Mouse (Mus musculus): ENCODE data around the gene Urah.

The Urah gene

DNA sequence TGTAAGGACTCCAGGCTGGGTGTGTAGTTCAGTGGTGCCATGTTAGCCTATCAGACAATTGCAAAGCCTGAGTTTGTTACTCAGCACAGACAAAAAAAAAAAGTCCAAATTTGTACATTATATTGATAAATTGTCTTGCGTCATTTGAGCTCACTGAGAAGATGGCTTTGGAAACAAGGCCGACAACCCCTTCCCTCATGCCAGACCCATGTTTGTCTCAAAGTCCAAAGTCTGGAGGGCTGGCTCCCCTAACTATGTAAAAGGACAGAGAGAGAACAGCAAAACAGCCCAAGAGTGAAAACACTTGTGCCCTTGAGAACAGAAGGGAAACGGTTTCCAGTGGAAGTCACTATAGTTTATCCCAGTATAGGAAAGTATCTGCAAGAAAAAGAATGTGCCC is 45.6 kb downstream of the Urah start:
- ChIA-PET POLR2A (interaction anchor here (0.6 to 3.1 kb wide), 25 partner anchors 8 to 1232 kb away, joined by 3 to 35 read pairs (median 5); partner anchors contain the start of genes Gm45785 (in 3 of the 4), Bet1l (in 2 of the 4), Ric8a (in 2 of the 4) and Echs1 (in 1 of the 4)), CTCF (interaction anchor here in 2 of 4 experiments (0.6 to 1.0 kb wide), 2 partner anchors 12 to 61 kb away, joined by 3 read pairs; partner anchors contain the start of gene Pgghg (in 1 of the 2))

DNA sequence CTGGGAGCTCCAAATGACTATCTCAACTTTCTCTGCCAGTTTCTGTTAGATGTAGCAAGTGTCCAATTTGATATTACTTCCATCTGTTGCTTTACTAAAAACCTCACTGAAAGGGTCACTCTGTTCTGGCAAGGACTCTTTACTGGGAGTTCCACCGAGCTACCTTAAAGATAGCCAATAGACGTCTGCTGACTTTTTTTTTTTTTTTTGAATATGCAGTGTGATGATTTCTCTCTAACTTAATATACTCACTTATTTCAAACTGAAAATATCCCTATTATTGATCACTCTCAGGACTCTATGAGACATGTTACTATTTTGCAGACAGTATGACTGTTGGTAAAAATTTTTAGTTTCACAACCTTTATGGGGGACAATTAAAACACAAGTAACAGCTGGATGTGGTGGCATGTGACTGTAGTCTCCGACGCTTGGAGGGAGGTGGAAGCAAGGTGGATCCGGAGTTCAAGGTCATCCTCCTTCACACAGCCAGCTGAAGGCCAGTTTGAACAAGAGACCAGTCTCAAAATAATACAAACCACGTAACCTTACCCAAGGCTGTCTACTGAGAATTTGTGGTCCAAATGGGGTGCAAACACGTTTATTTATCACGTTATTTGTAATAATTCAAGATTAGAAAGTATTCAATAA is 46.2 kb downstream of the Urah start:
- POLR2A ChIA-PET, result interaction anchor here (0.6 to 3.1 kb wide), 33 partner anchors 9 to 1233 kb away, joined by 3 to 35 read pairs (median 5); partner anchors contain the start of genes Gm45785 (in 3 of the 4), Bet1l (in 2 of the 4), Ric8a (in 2 of the 4) and Echs1 (in 1 of the 4)
- CTCF ChIA-PET, result interaction anchor here in 2 of 4 experiments (0.6 to 1.9 kb wide), 3 partner anchors 12 to 60 kb away, joined by 3 to 9 read pairs (median 3); partner anchors contain the start of gene Pgghg (in 1 of the 2)

DNA sequence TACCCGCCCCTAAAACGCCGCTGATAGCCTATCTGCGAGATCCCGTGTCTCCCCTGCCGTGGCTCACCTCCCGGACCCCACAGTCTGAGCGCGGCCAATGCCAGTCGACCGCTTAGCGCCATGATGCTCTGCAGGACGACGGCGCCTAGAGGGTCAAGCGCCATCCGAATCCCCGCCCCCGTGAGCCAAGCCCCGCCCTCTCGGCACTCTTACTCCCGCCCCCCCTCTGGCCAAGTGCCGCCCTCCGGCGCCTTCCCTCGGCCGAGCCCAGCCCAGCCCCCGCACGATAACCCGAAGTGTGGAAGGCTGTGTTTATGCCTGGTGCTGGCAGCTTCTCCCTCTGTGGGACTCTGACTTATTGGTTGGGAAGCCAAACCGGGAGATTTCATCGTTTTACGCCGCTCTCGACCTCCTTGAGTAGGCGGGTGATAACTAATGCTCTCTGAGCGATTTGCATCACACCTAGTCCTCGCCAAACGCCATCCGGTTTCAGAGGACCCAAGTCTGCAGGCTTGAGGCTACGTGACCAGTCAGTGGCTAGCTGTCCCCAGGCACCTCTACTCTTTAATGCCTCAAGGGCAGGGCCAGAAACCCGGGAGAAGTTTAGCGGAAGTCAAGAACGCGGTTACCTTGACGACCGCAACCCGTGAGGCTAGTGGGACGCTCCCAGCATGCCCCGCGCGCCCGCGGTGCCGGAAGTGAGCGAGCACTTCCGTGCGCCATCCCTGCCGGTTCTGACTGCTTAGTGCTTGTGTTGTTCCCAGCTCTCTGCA is 47.1 kb downstream of the Urah start, which contains the start of the genes Psmd13 and Sirt3:
TSS of gene Psmd13 (plus strand) at position 273 of the 773 bp plus-strand sequence.
TSS of gene Sirt3 (minus strand) at position 614 of the 773 bp plus-strand sequence.
- CTCF ChIA-PET, result interaction anchor here in 3 of 4 experiments (0.5 to 1.9 kb wide), 7 partner anchors 21 to 693 kb away, joined by 3 to 9 read pairs (median 3); partner anchors contain the start of gene Pgghg (in 1 of the 3)
- POLR2A ChIA-PET, result interaction anchor here (0.6 to 3.1 kb wide), 42 partner anchors 10 to 765 kb away, joined by 3 to 35 read pairs (median 4); partner anchors contain the start of genes Gm45785 (in 3 of the 4), Ric8a (in 3 of the 4), Bet1l (in 2 of the 4) and Zfp941 (in 2 of the 4)

DNA sequence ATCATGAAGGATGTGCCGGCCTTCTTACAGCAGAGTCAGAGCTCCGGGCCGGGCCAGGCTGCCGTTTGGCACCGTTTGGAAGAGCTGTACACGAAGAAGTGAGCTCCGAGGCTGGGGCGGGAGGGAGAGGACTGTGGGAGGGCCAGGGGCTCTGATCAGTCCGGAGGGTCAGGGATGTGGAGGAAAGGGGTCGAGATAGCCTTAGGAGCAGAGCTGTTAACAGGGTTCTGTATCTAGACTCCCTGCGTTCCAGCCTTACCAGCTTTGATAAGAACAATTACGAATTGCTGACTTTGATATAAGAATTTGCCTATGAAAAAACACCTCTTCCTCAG is 47.6 kb downstream of the Urah start:
- ChIA-PET POLR2A (interaction anchor here (0.5 to 3.1 kb wide), 32 partner anchors 9 to 766 kb away, joined by 3 to 35 read pairs (median 3); partner anchors contain the start of genes Gm45785 (in 3 of the 4), Ric8a (in 3 of the 4), Bet1l (in 2 of the 4) and Zfp941 (in 2 of the 4)), CTCF (interaction anchor here in 3 of 4 experiments (0.5 to 1.9 kb wide), 6 partner anchors 21 to 694 kb away, joined by 3 to 9 read pairs (median 3); no protein-coding TSS in a partner anchor)

Measured in embryonic stem cell, embryonic (primary cell).